Comparison of ENCODE assay signal across 8 mouse cellular contexts in genomic region chr2:5906625-5907024, GRCm38 (mm10). TPM values are rescaled to one million over a fixed set of nuclear protein-coding genes. Genes with fewer than 3 reads are reported as not detected.
DNase-seq lines count a peak whose midpoint lies in the region; ATAC-seq and TF ChIP-seq lines count a peak whose summit lies in the region.
"Had no signal": no experiment of that assay in that cellular context is flagged by ENCODE, and none has a peak within 500 bp of the region (broad histone marks: within the 10 kb centered on the region; RNA-seq: fewer than 3 reads in every experiment).

No protein-coding gene starts in this region.

- no peaks in the 10 kb centered on the region for H3K79me2 ChIP-seq in MEL (ENCODE audit: control insufficient read depth, insufficient read depth, low read length, poor library complexity)

- intact Hi-C loops in left cerebral cortex, postnatal 4 days (cut with DNase I) = no loop called here

- peaks cover 0 to 1% of the 10 kb centered on the region in 2 experiments; a peak in 1 of 4 replicates for H3K36me3 ChIP-seq in MEL (ENCODE audit: control insufficient read depth in 1 of 2, insufficient read depth in 2 of 2, low read length in 2 of 2)
- H3K36me3 ChIP-seq in heart, postnatal 0 days (replicated peaks; ENCODE audit: control insufficient read depth, insufficient read depth, low read length) = 0 out of 2 replicates have a peak, but pooled peaks cover 8% of the 10 kb centered on the region

- TF ChIP-seq RAD21 in MEL (IDR thresholded peaks at IDR 0.05; ENCODE audit: low read depth, low read length) = peak; percentile 77

- TF ChIP-seq CTCF in MEL (IDR thresholded peaks at IDR 0.05 in 2 of 3, conservative IDR thresholded peaks at IDR 0.05 in 1 of 3; ENCODE audit: control insufficient read depth in 1 of 3, insufficient read depth in 1 of 3, low read depth in 2 of 3, low read length in 3 of 3, poor library complexity in 1 of 3, severe bottlenecking in 1 of 3) = peak; percentile 73 to 96 (median 83)
- TF ChIP-seq CTCF in bone marrow, adult 2 months (IDR thresholded peaks at IDR 0.05; ENCODE audit: control insufficient read depth, insufficient read depth, low read length) = peak; percentile 38; the same call in 1 of the 2 replicates
- TF ChIP-seq CTCF in heart, postnatal 0 days (IDR thresholded peaks at IDR 0.05; ENCODE audit: low read depth) = peak; percentile 55

- no peak overlapping the region for H3K4me2 ChIP-seq in heart, postnatal 0 days (ENCODE audit: low read depth, low read length)
- H3K4me2 ChIP-seq: hindbrain, embryonic 15.5 days had no signal

- no peaks in the 10 kb centered on the region for H3K27me3 ChIP-seq in MEL (ENCODE audit: control insufficient read depth in 1 of 2, insufficient read depth in 2 of 2, low read length in 2 of 2)
- no peaks in the 10 kb centered on the region for H3K27me3 ChIP-seq in heart, postnatal 0 days (ENCODE audit: control insufficient read depth, insufficient read depth, low read length)
- H3K27me3 ChIP-seq: hindbrain, embryonic 15.5 days had no signal

- WGBS in bone marrow, adult 2 months = 60% methylated on average over 3 of the region's 3 CpGs
- WGBS in heart, postnatal 0 days = 59% methylated on average over 3 of the region's 3 CpGs

- no peak for TF ChIP-seq POLR2A in MEL (IDR thresholded peaks at IDR 0.05; ENCODE audit: control insufficient read depth in 1 of 2, insufficient read depth in 1 of 2, low read depth in 1 of 2, low read length in 2 of 2, poor library complexity in 1 of 2)
- TF ChIP-seq POLR2A in bone marrow, adult 2 months (IDR thresholded peaks at IDR 0.05; ENCODE audit: borderline replicate concordance, control insufficient read depth, low read depth, low read length) = no peak

- no peak overlapping the region for H3K27ac ChIP-seq in MEL (ENCODE audit: control insufficient read depth, low read depth, low read length)
- H3K27ac ChIP-seq in bone marrow, adult 2 months (ENCODE audit: control insufficient read depth, insufficient read depth, low read depth, low read length, poor library complexity) = no peak overlapping the region
- H3K27ac ChIP-seq in heart, postnatal 0 days (ENCODE audit: low read depth) = no peak overlapping the region
- H3K27ac ChIP-seq: hindbrain, embryonic 15.5 days had no signal

- DNase-seq in left cerebral cortex, postnatal 4 days = peak; percentile 30
- no peak for DNase-seq in left cerebral cortex, adult 9 months (ENCODE audit: low spot score in 2 of 2)
- DNase-seq in MEL (ENCODE audit: low read depth, low spot score) = peak; percentile 84
- DNase-seq in heart, postnatal 0 days (ENCODE audit: low spot score) = no peak
- DNase-seq in yolk sac, embryonic 10.5 days (ENCODE audit: low spot score) = peak; percentile 11

- H3K4me1 ChIP-seq in MEL (ENCODE audit: control insufficient read depth in 1 of 2, insufficient read depth in 2 of 2, low read length in 2 of 2) = no peaks in the 10 kb centered on the region
- H3K4me1 ChIP-seq in bone marrow, adult 2 months (ENCODE audit: control insufficient read depth, insufficient read depth, low read length) = no peaks in the 10 kb centered on the region
- no peaks in the 10 kb centered on the region; the same call in 1 of the 2 replicates for H3K4me1 ChIP-seq in heart, postnatal 0 days (ENCODE audit: control insufficient read depth, insufficient read depth)
- H3K4me1 ChIP-seq: hindbrain, embryonic 15.5 days had no signal

- H3K4me3 ChIP-seq in MEL (ENCODE audit: control insufficient read depth in 1 of 2, insufficient read depth in 1 of 2, low read depth in 2 of 2, low read length in 2 of 2) = no peak overlapping the region
- H3K4me3 ChIP-seq in bone marrow, adult 2 months (replicated peaks; ENCODE audit: control insufficient read depth, low read depth, low read length) = no peak overlapping the region
- no peak overlapping the region for H3K4me3 ChIP-seq in heart, postnatal 0 days (ENCODE audit: low read depth, low read length)
- H3K4me3 ChIP-seq: hindbrain, embryonic 15.5 days had no signal

- no peak for TF ChIP-seq EP300 in MEL (IDR thresholded peaks at IDR 0.05; ENCODE audit: low read depth in 1 of 2, low read length in 2 of 2)
- no peak for TF ChIP-seq EP300 in heart, postnatal 0 days (IDR thresholded peaks at IDR 0.05; ENCODE audit: low read depth)

- H3K9ac ChIP-seq in MEL (ENCODE audit: control insufficient read depth, low read depth, low read length, poor library complexity, severe bottlenecking) = no peak overlapping the region
- H3K9ac ChIP-seq in heart, postnatal 0 days (replicated peaks; ENCODE audit: low read depth, low read length) = no peak overlapping the region
- H3K9ac ChIP-seq: hindbrain, embryonic 15.5 days had no signal

- H3K9me3 ChIP-seq in MEL (replicated peaks; ENCODE audit: insufficient read depth, low read length) = no peaks in the 10 kb centered on the region
- no peaks in the 10 kb centered on the region for H3K9me3 ChIP-seq in heart, postnatal 0 days (replicated peaks; ENCODE audit: control insufficient read depth, low read length)
- H3K9me3 ChIP-seq: hindbrain, embryonic 15.5 days had no signal

- ATAC-seq in heart, postnatal 0 days (ENCODE audit: insufficient read depth, low read depth) = no peak
- peak; percentile 90 for ATAC-seq in megakaryocyte, adult 5-6 weeks (ENCODE audit: poor library complexity, severe bottlenecking)

TF ChIP-seq in MEL, 35 proteins besides CTCF, POLR2A, EP300 and RAD21:
- no peak for TF ChIP-seq MYB (IDR thresholded peaks at IDR 0.05; ENCODE audit: low read depth, low read length)
- no peak for TF ChIP-seq CHD1 (IDR thresholded peaks at IDR 0.05; ENCODE audit: low read depth, low read length)
- no peak for TF ChIP-seq TAL1 (IDR thresholded peaks at IDR 0.05; ENCODE audit: low read length)
- TF ChIP-seq KAT2A (conservative IDR thresholded peaks at IDR 0.05; ENCODE audit: low read depth, low read length) = no peak
- TF ChIP-seq ZKSCAN1 (IDR thresholded peaks at IDR 0.05; ENCODE audit: low read depth, low read length) = no peak
- TF ChIP-seq TBP (IDR thresholded peaks at IDR 0.05; ENCODE audit: low read depth, low read length) = no peak
- no peak for TF ChIP-seq GATA1 (IDR thresholded peaks at IDR 0.05; ENCODE audit: low read depth, low read length)
- TF ChIP-seq ZC3H11A (IDR thresholded peaks at IDR 0.05; ENCODE audit: low read depth, low read length) = peak; percentile 63
- no peak for TF ChIP-seq MAX (IDR thresholded peaks at IDR 0.05; ENCODE audit: low read length)
- TF ChIP-seq CHD2 (IDR thresholded peaks at IDR 0.05; ENCODE audit: low read length) = no peak
- peak; percentile 84 for TF ChIP-seq SMC3 (IDR thresholded peaks at IDR 0.05; ENCODE audit: low read depth, low read length)

RNA-seq across cellular contexts. Expression of gene Sec61a2, which starts 11.4 kb away (rescaled TPM):
- total RNA-seq in left cerebral cortex, postnatal 4 days (2021) = 100 to 1,000 TPM; 100 to 114 TPM
- 13.9 and 17.8 TPM in 2 replicates for total RNA-seq in MEL (2012; rRNA removed)
- 10 to 100 TPM in 1 of 2 experiments, not detected in 1; 32.3 TPM for polyA plus RNA-seq in MEL (2012; ENCODE audit: insufficient read depth in 1 of 2, insufficient read length in 2 of 2, low read depth in 1 of 2, low replicate concordance in 2 of 2, missing spikeins in 1 of 2)
- polyA plus RNA-seq in bone marrow, adult 2 months (2011; ENCODE audit: insufficient read depth, insufficient read length, low replicate concordance, missing spikeins) = 10.1 and 12.4 TPM in 2 replicates
- total RNA-seq in heart, postnatal 0 days (2014; rRNA removed; ENCODE audit: low replicate concordance) = 36.7 and 37.3 TPM in 2 replicates
- polyA plus RNA-seq in heart, postnatal 0 days (2015; fragmentation: Nextera tagmentation; extraction: Ambion mirVana) = 26.4 and 27.8 TPM in 2 replicates
- total RNA-seq in megakaryocyte, adult 5-6 weeks (2015) = 11.6 and 12.5 TPM in 2 replicates
- 4.0 and 5.7 TPM in 2 replicates for total RNA-seq in megakaryocyte, adult 5-6 weeks (2017)

RNA-seq across cellular contexts. Expression of gene Dhtkd1, which starts 36.0 kb away (rescaled TPM):
- total RNA-seq in left cerebral cortex, postnatal 4 days (2021) = 10 to 100 TPM; 11.6 to 14.8 TPM
- total RNA-seq in MEL (2012; rRNA removed) = 1.5 and 1.6 TPM in 2 replicates
- 1 to 10 TPM in 1 of 2 experiments, not detected in 1; 1.6 TPM for polyA plus RNA-seq in MEL (2012; ENCODE audit: insufficient read depth in 1 of 2, insufficient read length in 2 of 2, low read depth in 1 of 2, low replicate concordance in 2 of 2, missing spikeins in 1 of 2)
- 1.7 and 1.9 TPM in 2 replicates for polyA plus RNA-seq in bone marrow, adult 2 months (2011; ENCODE audit: insufficient read depth, insufficient read length, low replicate concordance, missing spikeins)
- 1.6 and 2.4 TPM in 2 replicates for total RNA-seq in heart, postnatal 0 days (2014; rRNA removed; ENCODE audit: low replicate concordance)
- 1.2 and 1.3 TPM in 2 replicates for polyA plus RNA-seq in heart, postnatal 0 days (2015; fragmentation: Nextera tagmentation; extraction: Ambion mirVana)
- total RNA-seq in megakaryocyte, adult 5-6 weeks (2015) = 2.0 TPM in 1 of 2 replicates, not detected in the other
- total RNA-seq in megakaryocyte, adult 5-6 weeks (2017) = 0.24 TPM in 1 of 2 replicates, not detected in the other

RNA-seq across cellular contexts. Expression of gene Gm13199, which starts 43.9 kb away (rescaled TPM):
- 1 to 10 TPM in 1 of 2 experiments, under 1 TPM in 1; 0.94 to 1.5 TPM for total RNA-seq in left cerebral cortex, postnatal 4 days (2021)
- 0.35 and 0.39 TPM in 2 replicates for total RNA-seq in MEL (2012; rRNA removed)
- 1 to 10 TPM in 1 of 2 experiments, not detected in 1; 4.8 TPM for polyA plus RNA-seq in MEL (2012; ENCODE audit: insufficient read depth in 1 of 2, insufficient read length in 2 of 2, low read depth in 1 of 2, low replicate concordance in 2 of 2, missing spikeins in 1 of 2)
- polyA plus RNA-seq in bone marrow, adult 2 months (2011; ENCODE audit: insufficient read depth, insufficient read length, low replicate concordance, missing spikeins) = 2.5 and 3.8 TPM in 2 replicates
- total RNA-seq in heart, postnatal 0 days (2014; rRNA removed; ENCODE audit: low replicate concordance) = 7.1 TPM in 1 of 2 replicates, not detected in the other
- polyA plus RNA-seq in heart, postnatal 0 days (2015; fragmentation: Nextera tagmentation; extraction: Ambion mirVana) = 0.16 and 0.22 TPM in 2 replicates
- total RNA-seq in megakaryocyte, adult 5-6 weeks (2015) = 0.51 TPM in 1 of 2 replicates, not detected in the other
- total RNA-seq in megakaryocyte, adult 5-6 weeks (2017) = not detected in 2 replicates

RNA-seq across cellular contexts. Expression of gene Upf2, which starts 44.6 kb away (rescaled TPM):
- total RNA-seq in left cerebral cortex, postnatal 4 days (2021) = 10 to 100 TPM; 16.7 to 19.6 TPM
- 15.2 and 15.3 TPM in 2 replicates for total RNA-seq in MEL (2012; rRNA removed)
- polyA plus RNA-seq in MEL (2012; ENCODE audit: insufficient read depth in 1 of 2, insufficient read length in 2 of 2, low read depth in 1 of 2, low replicate concordance in 2 of 2, missing spikeins in 1 of 2) = 10 to 100 TPM in 1 of 2 experiments, not detected in 1; 30.9 TPM
- 12.4 and 20.0 TPM in 2 replicates for polyA plus RNA-seq in bone marrow, adult 2 months (2011; ENCODE audit: insufficient read depth, insufficient read length, low replicate concordance, missing spikeins)
- total RNA-seq in heart, postnatal 0 days (2014; rRNA removed; ENCODE audit: low replicate concordance) = 2.7 and 5.6 TPM in 2 replicates
- 3.5 and 3.6 TPM in 2 replicates for polyA plus RNA-seq in heart, postnatal 0 days (2015; fragmentation: Nextera tagmentation; extraction: Ambion mirVana)
- total RNA-seq in megakaryocyte, adult 5-6 weeks (2015) = 28.9 and 29.6 TPM in 2 replicates
- 27.6 and 32.9 TPM in 2 replicates for total RNA-seq in megakaryocyte, adult 5-6 weeks (2017)

Comparison
In these comparisons a context has a peak if more than half of its experiments do, and no peak if none do; other contexts are left out.
1. DNase-seq: peak in left cerebral cortex, postnatal 4 days (single experiment), MEL (single experiment) and yolk sac, embryonic 10.5 days (single experiment); none in left cerebral cortex, adult 9 months (0 of 2) and heart, postnatal 0 days (single experiment).
2. Peak in every context shown above with its lines, with median percentiles within 50 percentile points of each other: CTCF ChIP-seq.